Mouse (Mus musculus) cerebellum, adult 2 months (tissue): ENCODE results near the gene Ncapd2.

Source experiments
- CTCF ChIP-seq: fragments of 200-500 bp; IDR thresholded peaks from 2 replicates; pipeline ENCODE4 v1.5.1; 2011; ENCODE audit warnings: low read depth, mild to moderate bottlenecking, control low read depth, low read length, moderate library complexity, borderline replicate concordance; ENCODE audit not compliant: insufficient read depth
- POLR2A ChIP-seq: fragments of 200-500 bp; IDR thresholded peaks from 2 replicates; pipeline ENCODE4 v1.6.1; 2011; ENCODE audit warnings: low read length, control low read depth, borderline replicate concordance; ENCODE audit not compliant: insufficient read depth

DNA sequence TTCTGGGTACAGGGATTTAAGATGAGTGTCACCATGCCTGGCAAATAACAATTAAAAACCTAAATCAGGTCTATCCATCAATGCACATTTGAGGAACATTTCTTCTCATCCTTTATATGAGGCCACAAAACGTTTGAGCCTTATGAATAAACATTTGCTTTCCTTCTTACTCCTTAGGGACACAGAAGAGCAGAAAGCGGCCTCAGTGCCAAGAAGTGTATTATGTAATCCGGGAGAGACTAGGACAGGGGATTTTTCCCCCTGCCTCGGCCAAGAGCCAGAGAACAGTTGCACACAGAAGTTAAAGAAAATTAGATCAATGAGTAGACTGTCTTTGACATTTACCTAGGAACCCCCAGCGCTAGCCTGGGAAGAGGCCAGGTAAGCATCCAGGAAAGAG lies 9.4 kb downstream of the Ncapd2 start:
- no peak for TF ChIP-seq CTCF
- TF ChIP-seq POLR2A: no peak
